Mouse (Mus musculus) mesoderm, embryonic 11.5 days (tissue): ENCODE measurements around the gene Larp1b.

Source experiments
- DNase-seq: peaks from one replicate; pipeline ENCODE4 v3.0.0-alpha.2; 2012; ENCODE audit warnings: low read depth, low spot score

Gene Larp1b

DNA sequence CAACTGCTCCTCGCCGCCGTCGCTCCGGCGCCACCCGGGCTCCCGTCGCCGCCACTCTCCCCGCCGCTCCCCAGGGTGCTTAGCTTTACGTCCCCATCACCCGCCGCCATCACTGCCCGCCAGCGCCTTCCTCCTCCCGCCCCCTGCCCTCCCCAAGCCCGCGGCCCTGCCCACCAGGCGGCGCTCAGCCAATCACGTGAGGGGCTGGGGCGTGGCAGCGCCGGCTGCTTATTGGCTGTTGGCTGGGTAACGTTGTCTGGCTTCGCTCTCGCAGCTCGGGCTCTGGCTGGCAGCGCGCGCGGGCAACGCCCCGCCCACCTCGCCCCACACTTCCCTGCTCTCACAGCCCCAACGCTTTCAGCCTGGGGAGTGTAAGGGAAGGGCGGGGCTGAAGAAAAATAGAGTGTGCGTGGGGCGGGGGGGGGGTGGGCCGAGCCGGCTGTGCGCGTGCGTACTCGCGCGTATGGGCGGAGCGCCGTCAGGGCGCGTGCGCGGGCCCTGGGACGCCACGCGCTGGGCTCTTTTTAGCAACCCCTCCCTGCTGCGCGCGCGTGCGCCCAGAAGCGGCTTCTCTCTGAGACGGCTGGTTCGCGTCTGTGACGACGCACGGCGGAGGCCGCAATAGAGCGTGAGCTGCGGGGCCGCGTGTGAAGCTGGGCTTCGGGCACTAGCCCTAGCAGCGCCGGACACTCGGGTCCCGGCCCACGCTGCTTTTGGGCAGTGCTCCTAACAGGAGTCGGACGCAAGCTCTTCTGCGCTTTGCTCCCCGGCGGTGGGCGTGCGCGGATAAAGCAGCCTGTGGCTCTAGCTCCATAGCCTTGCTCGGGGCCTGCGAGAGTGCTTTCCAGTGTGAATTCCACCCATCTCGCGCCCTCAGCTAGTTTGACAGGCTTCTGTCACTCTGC, 133.5 kb downstream of the Larp1b start, which contains the start of gene Pgrmc2:
Gene Pgrmc2, minus strand, starts transcription at position 162 of the 905 bp plus-strand sequence.
- peak; percentile 99 for DNase-seq

DNA sequence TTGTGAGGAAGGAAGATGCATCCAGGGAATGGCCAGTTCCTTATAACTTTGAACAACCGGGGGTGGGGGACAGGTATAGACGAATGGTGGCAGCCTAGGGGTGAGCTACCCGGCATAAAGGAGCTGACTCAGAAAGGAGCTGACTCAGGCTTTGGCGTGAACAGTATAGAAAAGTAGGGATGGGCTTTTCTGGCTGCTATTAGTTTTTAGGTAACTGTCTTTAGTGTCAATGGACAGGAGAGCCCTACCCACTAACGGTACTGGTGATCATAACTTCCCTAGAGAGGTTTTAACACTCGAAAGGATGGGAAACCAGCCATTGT, 134.1 kb downstream of the Larp1b start:
- DNase-seq, result no peak

DNA sequence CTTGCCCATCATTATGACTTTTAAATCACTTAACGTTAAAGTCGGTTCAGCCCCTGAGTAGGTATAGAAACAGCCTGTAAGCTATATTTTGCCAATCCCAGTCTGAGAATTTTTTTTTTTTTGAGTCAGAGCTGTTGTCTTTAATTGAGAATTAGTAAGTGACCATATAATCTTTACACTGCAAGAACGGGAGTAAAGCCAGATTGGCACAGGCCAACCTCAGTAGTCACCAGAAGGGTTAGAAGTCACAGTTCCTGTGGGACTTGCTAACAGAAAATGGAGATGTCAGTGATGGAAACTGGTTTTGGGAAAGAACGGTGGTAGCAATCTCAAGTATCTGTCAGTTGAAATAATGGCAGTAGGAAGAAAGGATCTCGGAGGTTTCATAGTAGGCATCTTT, 134.8 kb downstream of the Larp1b start:
- DNase-seq, result no peak

DNA sequence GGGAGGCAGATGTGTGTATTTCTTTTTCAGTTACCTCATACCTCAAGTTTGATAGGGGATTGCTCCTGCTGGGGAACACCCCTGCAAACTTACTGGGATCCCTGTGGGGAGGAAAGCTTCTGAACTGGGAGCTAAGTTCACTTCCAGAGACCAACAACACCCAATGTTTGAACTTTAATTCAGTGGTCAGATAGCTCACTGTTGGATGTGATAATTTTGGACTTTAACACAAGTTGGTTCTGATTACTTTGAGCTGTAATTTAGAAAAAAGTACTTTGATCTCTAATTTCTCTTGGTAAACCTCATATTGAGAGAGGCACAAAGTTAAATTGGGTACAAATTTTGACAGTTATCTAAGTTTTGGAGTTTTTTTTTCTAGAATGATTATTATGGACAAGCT, 137.4 kb downstream of the Larp1b start:
- DNase-seq, result no peak
